Mouse (Mus musculus): ENCODE data around the gene Insr. TPM values are rescaled to one million over a fixed set of nuclear protein-coding genes. Genes with fewer than 3 reads are reported as not detected.

Insr gene
- total and polyA plus RNA-seq, 3 experiments = 2.1 to 4.6 (median 3.0) TPM

- no peak for TF ChIP-seq MEF2A (IDR thresholded peaks at IDR 0.05; ENCODE audit: borderline replicate concordance, low read depth, low read length)
- TF ChIP-seq PAX5 (IDR thresholded peaks at IDR 0.05; ENCODE audit: low read length) = no peak
- no peak for TF ChIP-seq USF2 (conservative IDR thresholded peaks at IDR 0.05; ENCODE audit: low read depth, low read length)
- no peak for TF ChIP-seq POLR2AphosphoS2 (IDR thresholded peaks at IDR 0.05; ENCODE audit: low read depth, low read length)
- no peak for TF ChIP-seq KAT2A (IDR thresholded peaks at IDR 0.05; ENCODE audit: insufficient replicate concordance, low read length)
- TF ChIP-seq NELFE (IDR thresholded peaks at IDR 0.05; ENCODE audit: low read depth, low read length) = no peak
- no peak for TF ChIP-seq CTCF (conservative IDR thresholded peaks at IDR 0.05 in 1 of 2, IDR thresholded peaks at IDR 0.05 in 1 of 2; ENCODE audit: low read depth in 2 of 2, low read length in 2 of 2)
Observed at GRCm38 (mm10) chr8:3239641-3240040, 39.8 kb downstream of the Insr start.

DNA sequence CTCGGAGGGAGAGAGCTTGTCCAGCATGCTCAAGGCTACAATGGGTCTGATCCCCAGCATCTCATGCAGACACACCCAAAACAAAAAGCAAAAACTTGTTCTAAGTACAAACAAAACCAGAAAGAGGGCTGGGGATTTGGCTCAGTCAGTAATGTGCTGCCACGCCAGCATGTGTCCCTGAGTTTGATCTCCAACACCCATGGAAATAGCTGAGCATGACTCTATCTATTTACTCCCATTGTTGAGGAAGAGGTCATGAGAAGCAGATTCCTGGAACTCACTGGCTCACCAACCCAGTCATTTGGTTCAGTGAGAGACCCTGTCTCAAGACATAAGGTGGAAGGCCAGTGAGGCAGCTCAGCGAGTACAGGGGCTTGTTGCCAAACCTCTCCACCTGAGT, 40.6 kb downstream of the Insr start:
- Histone ChIP-seq H3K9me3 (replicated peaks; ENCODE audit: low read length) (no peaks in the 10 kb centered on the region), H3K4me1 (ENCODE audit: control insufficient read depth in 1 of 2, insufficient read depth in 2 of 2) (peaks cover 0 to 21% of the 10 kb centered on the region in 2 experiments; a peak in 2 of 4 replicates), H3K4me2 (ENCODE audit: insufficient read depth, low read depth, poor library complexity, severe bottlenecking) (no peak overlapping the region), H3K4me3 (replicated peaks in 1 of 3; ENCODE audit: low read depth in 2 of 3, low read length in 2 of 3, poor library complexity in 1 of 3) (no peak overlapping the region), H3K9ac (ENCODE audit: insufficient read depth, low read depth) (no peak overlapping the region), H3K27ac (ENCODE audit: insufficient read depth, low read depth) (no peak overlapping the region), H3K27me3 (replicated peaks) (no peaks in the 10 kb centered on the region), H3K79me2 (replicated peaks; ENCODE audit: control insufficient read depth, extremely low read depth, insufficient read depth, poor library complexity, severe bottlenecking) (no peaks in the 10 kb centered on the region), H3K36me3 (replicated peaks in 1 of 2; ENCODE audit: control insufficient read depth in 1 of 2, insufficient read depth in 1 of 2, low read length in 1 of 2) (peaks cover 0 to 14% of the 10 kb centered on the region in 2 experiments)
- dilution Hi-C loops (cut with MboI; ENCODE audit: extremely low pct_ligation_motif_present, extremely low pct_unique_long_range_greater_than_20kb, low sequenced_read_pairs) (no loop called here), in situ Hi-C loops (cut with MboI; ENCODE audit: low pct_ligation_motif_present, low pct_unique_long_range_greater_than_20kb, low sequenced_read_pairs) (no loop called here)
- no peak for TF ChIP-seq HCFC1 (IDR thresholded peaks at IDR 0.05; ENCODE audit: low read depth, low read length)
- no peak for TF ChIP-seq IRF4 (IDR thresholded peaks at IDR 0.05; ENCODE audit: low read depth, low read length)
- TF ChIP-seq E2F4 (IDR thresholded peaks at IDR 0.05; ENCODE audit: insufficient replicate concordance, low read depth, low read length) = no peak
- TF ChIP-seq MYC (IDR thresholded peaks at IDR 0.05; ENCODE audit: low read depth, low read length) = no peak
- no peak for DNase-seq (ENCODE audit: extremely low read depth)

More at GRCm38 (mm10) chr8:3239641-3240040, 39.8 kb downstream of the Insr start:
- Histone ChIP-seq H3K36me3 (replicated peaks in 1 of 2; ENCODE audit: control insufficient read depth in 1 of 2, insufficient read depth in 1 of 2, low read length in 1 of 2) (peaks cover 0 to 9% of the 10 kb centered on the region in 2 experiments), H3K9me3 (replicated peaks; ENCODE audit: low read length) (no peaks in the 10 kb centered on the region), H3K27ac (ENCODE audit: insufficient read depth, low read depth) (no peak overlapping the region), H3K4me2 (ENCODE audit: insufficient read depth, low read depth, poor library complexity, severe bottlenecking) (no peak overlapping the region), H3K9ac (ENCODE audit: insufficient read depth, low read depth) (no peak overlapping the region), H3K79me2 (replicated peaks; ENCODE audit: control insufficient read depth, extremely low read depth, insufficient read depth, poor library complexity, severe bottlenecking) (no peaks in the 10 kb centered on the region), H3K27me3 (replicated peaks) (no peaks in the 10 kb centered on the region), H3K4me1 (ENCODE audit: control insufficient read depth in 1 of 2, insufficient read depth in 2 of 2) (peaks cover 0 to 28% of the 10 kb centered on the region in 2 experiments; a peak in 2 of 4 replicates), H3K4me3 (replicated peaks in 1 of 3; ENCODE audit: low read depth in 2 of 3, low read length in 2 of 3, poor library complexity in 1 of 3) (no peak overlapping the region)
- in situ Hi-C loops (cut with MboI; ENCODE audit: low pct_ligation_motif_present, low pct_unique_long_range_greater_than_20kb, low sequenced_read_pairs) = no loop called here
- dilution Hi-C loops (cut with MboI; ENCODE audit: extremely low pct_ligation_motif_present, extremely low pct_unique_long_range_greater_than_20kb, low sequenced_read_pairs) = no loop called here
- no peak for DNase-seq (ENCODE audit: extremely low read depth)

DNA sequence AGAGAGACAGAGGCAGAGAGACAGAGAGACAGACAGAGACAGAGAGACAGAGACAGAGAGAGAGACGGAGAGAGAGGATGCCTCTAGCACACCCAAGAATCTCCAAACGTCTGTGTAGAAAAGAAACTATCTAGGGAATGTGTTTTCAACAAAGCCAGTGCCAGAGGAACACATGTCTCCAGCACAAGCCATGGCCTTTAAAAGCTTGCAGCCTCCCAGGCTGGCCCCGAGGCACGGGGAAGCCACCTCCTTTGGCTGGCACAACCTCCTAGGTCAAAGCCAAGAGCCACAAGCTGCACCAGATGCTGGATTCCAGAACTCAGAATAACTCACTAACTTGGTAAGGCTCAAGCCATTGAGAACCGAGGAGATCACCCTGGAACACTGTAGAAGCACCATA, 42.1 kb downstream of the Insr start:
- Histone ChIP-seq H3K79me2 (replicated peaks; ENCODE audit: control insufficient read depth, extremely low read depth, insufficient read depth, poor library complexity, severe bottlenecking) (no peaks in the 10 kb centered on the region), H3K9me3 (replicated peaks; ENCODE audit: low read length) (no peaks in the 10 kb centered on the region), H3K4me2 (ENCODE audit: insufficient read depth, low read depth, poor library complexity, severe bottlenecking) (no peak overlapping the region), H3K27ac (ENCODE audit: insufficient read depth, low read depth) (no peak overlapping the region), H3K36me3 (replicated peaks in 1 of 2; ENCODE audit: control insufficient read depth in 1 of 2, insufficient read depth in 1 of 2, low read length in 1 of 2) (peaks cover 0 to 13% of the 10 kb centered on the region in 2 experiments), H3K27me3 (replicated peaks) (no peaks in the 10 kb centered on the region), H3K4me1 (ENCODE audit: control insufficient read depth in 1 of 2, insufficient read depth in 2 of 2) (peaks cover 0 to 7% of the 10 kb centered on the region in 2 experiments; a peak in 1 of 4 replicates), H3K9ac (ENCODE audit: insufficient read depth, low read depth) (no peak overlapping the region), H3K4me3 (replicated peaks in 1 of 3; ENCODE audit: low read depth in 2 of 3, low read length in 2 of 3, poor library complexity in 1 of 3) (no peak overlapping the region)
- DNase-seq (ENCODE audit: extremely low read depth) = no peak
- dilution Hi-C loops (cut with MboI; ENCODE audit: extremely low pct_ligation_motif_present, extremely low pct_unique_long_range_greater_than_20kb, low sequenced_read_pairs) = no loop called here
- TF ChIP-seq KAT2A (IDR thresholded peaks at IDR 0.05; ENCODE audit: insufficient replicate concordance, low read length) (no peak), USF2 (conservative IDR thresholded peaks at IDR 0.05; ENCODE audit: low read depth, low read length) (no peak), CHD2 (IDR thresholded peaks at IDR 0.05; ENCODE audit: low read length) (no peak), E2F4 (IDR thresholded peaks at IDR 0.05; ENCODE audit: insufficient replicate concordance, low read depth, low read length) (no peak), CTCF (conservative IDR thresholded peaks at IDR 0.05 in 1 of 2, IDR thresholded peaks at IDR 0.05 in 1 of 2; ENCODE audit: low read depth in 2 of 2, low read length in 2 of 2) (no peak)
- in situ Hi-C loops (cut with MboI; ENCODE audit: low pct_ligation_motif_present, low pct_unique_long_range_greater_than_20kb, low sequenced_read_pairs) = no loop called here

Measured in CH12.LX (cell line).